In the genomic region with DNA sequence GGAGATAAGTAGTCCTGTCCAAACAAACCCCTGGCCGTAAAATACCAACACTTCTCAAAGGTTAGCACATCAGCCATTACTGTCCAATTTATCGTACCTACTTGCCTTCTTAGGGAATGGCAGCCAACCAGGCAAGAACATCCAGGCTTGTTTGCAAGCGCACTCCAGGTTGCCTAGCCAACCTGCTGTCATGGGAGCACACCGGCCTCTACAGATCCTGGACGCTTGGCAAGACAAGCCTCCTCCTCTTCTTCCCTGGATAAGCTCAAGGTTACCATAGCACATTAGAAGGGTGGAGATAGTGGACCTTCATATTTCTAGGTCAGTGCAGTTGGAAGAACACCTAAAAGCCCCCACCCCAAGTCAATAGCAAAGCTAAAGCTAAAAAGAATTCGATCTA, we compare ENCODE assay signal across 19 mouse cellular contexts. TPM values are rescaled to one million over a fixed set of nuclear protein-coding genes. Genes with fewer than 3 reads are reported as not detected.
DNase-seq lines count a peak whose midpoint lies in the region; ATAC-seq and TF ChIP-seq lines count a peak whose summit lies in the region.
"Had no signal": no experiment of that assay in that cellular context is flagged by ENCODE, and none has a peak within 500 bp of the region (broad histone marks: within the 10 kb centered on the region; RNA-seq: fewer than 3 reads in every experiment).

No protein-coding gene starts in this region.

- H3K4me3 ChIP-seq in hindbrain, postnatal 0 days (ENCODE audit: low read length): no peak overlapping the region
- H3K4me3 ChIP-seq in hindbrain, embryonic 10.5 days: no peak overlapping the region
- no peak overlapping the region for H3K4me3 ChIP-seq in embryonic facial prominence, embryonic 10.5 days
- no peak overlapping the region for H3K4me3 ChIP-seq in forebrain, embryonic 15.5 days
- H3K4me3 ChIP-seq: limb, embryonic 12.5 days; midbrain, embryonic 12.5 days; myocyte had no signal

- WGBS in hindbrain, postnatal 0 days: 70% methylated on average over 6 of the region's 6 CpGs
- WGBS in hindbrain, embryonic 10.5 days: 78% methylated on average over 6 of the region's 6 CpGs
- WGBS in embryonic facial prominence, embryonic 10.5 days: 72% methylated on average over 6 of the region's 6 CpGs
- 57% methylated on average over 6 of the region's 6 CpGs for WGBS in forebrain, embryonic 15.5 days

- intact Hi-C loops in heart, postnatal 14 days (cut with DNase I): no loop called here

- 0 out of 2 replicates have a peak, but pooled peaks cover 3% of the 10 kb centered on the region for H3K4me1 ChIP-seq in hindbrain, postnatal 0 days (ENCODE audit: insufficient read depth, low read length)
- H3K4me1 ChIP-seq in hindbrain, embryonic 10.5 days (replicated peaks): peaks cover 4% of the 10 kb centered on the region; the same call in 1 of the 2 replicates
- H3K4me1 ChIP-seq in embryonic facial prominence, embryonic 10.5 days: peaks cover 24% of the 10 kb centered on the region
- H3K4me1 ChIP-seq in forebrain, embryonic 15.5 days: peaks cover 8% of the 10 kb centered on the region

- no peak for ATAC-seq in hindbrain, postnatal 0 days
- no peak for ATAC-seq in forebrain, embryonic 15.5 days (replicated peaks)
- ATAC-seq: CD4-positive, CD25-positive, alpha-beta regulatory T cell, adult 4 months; inflammation-experienced regulatory T-cells, adult 6 months had no signal

- H3K27ac ChIP-seq in hindbrain, postnatal 0 days: 0 out of 2 replicates have a peak overlapping the region, but pooled peaks have one; percentile 6
- H3K27ac ChIP-seq in hindbrain, embryonic 10.5 days: no peak overlapping the region
- H3K27ac ChIP-seq in embryonic facial prominence, embryonic 10.5 days (replicated peaks): no peak overlapping the region
- H3K27ac ChIP-seq in forebrain, embryonic 15.5 days (replicated peaks): 0 out of 2 replicates have a peak overlapping the region, but pooled peaks have one; percentile 23
- H3K27ac ChIP-seq: kidney, postnatal 0 days; limb, embryonic 12.5 days; liver, embryonic 14.5 days; macrophage; midbrain, embryonic 12.5 days had no signal

- no peaks in the 10 kb centered on the region for H3K36me3 ChIP-seq in hindbrain, postnatal 0 days (ENCODE audit: insufficient read depth, low read length)
- H3K36me3 ChIP-seq in hindbrain, embryonic 10.5 days: no peaks in the 10 kb centered on the region
- H3K36me3 ChIP-seq in embryonic facial prominence, embryonic 10.5 days (replicated peaks): no peaks in the 10 kb centered on the region
- no peaks in the 10 kb centered on the region for H3K36me3 ChIP-seq in forebrain, embryonic 15.5 days
- H3K36me3 ChIP-seq: limb, embryonic 12.5 days; midbrain, embryonic 12.5 days had no signal

- no peak for DNase-seq in hindbrain, postnatal 0 days (ENCODE audit: low spot score)
- DNase-seq in hindbrain, embryonic 10.5 days (ENCODE audit: low spot score): no peak
- peak; percentile 23 for DNase-seq in embryonic facial prominence, embryonic 10.5 days (ENCODE audit: low spot score)
- peak; percentile 37 to 42 for DNase-seq in heart, postnatal 14 days
- no peak for DNase-seq in adrenal gland, adult 8-10 months
- DNase-seq in cerebellum, adult 18-20 months: no peak
- DNase-seq: adrenal gland, adult 2 months; cerebellum, adult 8-10 months; thymus, adult 2 months had no signal

- no peak overlapping the region for H3K4me2 ChIP-seq in hindbrain, postnatal 0 days (ENCODE audit: low read depth, low read length)
- no peak overlapping the region for H3K4me2 ChIP-seq in forebrain, embryonic 15.5 days (replicated peaks)
- H3K4me2 ChIP-seq: limb, embryonic 12.5 days; midbrain, embryonic 12.5 days had no signal

- TF ChIP-seq CTCF in hindbrain, postnatal 0 days (IDR thresholded peaks at IDR 0.05; ENCODE audit: low read depth): no peak

- H3K27me3 ChIP-seq in hindbrain, postnatal 0 days (ENCODE audit: insufficient read depth, low read length): no peaks in the 10 kb centered on the region
- H3K27me3 ChIP-seq in hindbrain, embryonic 10.5 days (ENCODE audit: insufficient read depth, poor library complexity, severe bottlenecking): no peaks in the 10 kb centered on the region
- no peaks in the 10 kb centered on the region for H3K27me3 ChIP-seq in embryonic facial prominence, embryonic 10.5 days (replicated peaks; ENCODE audit: low read depth, poor library complexity, severe bottlenecking)
- no peaks in the 10 kb centered on the region for H3K27me3 ChIP-seq in forebrain, embryonic 15.5 days
- H3K27me3 ChIP-seq: midbrain, embryonic 12.5 days had no signal

- H3K9ac ChIP-seq in hindbrain, postnatal 0 days (replicated peaks; ENCODE audit: low read length): no peak overlapping the region
- H3K9ac ChIP-seq in forebrain, embryonic 15.5 days (replicated peaks): no peak overlapping the region
- H3K9ac ChIP-seq: limb, embryonic 12.5 days; liver, embryonic 14.5 days; midbrain, embryonic 12.5 days had no signal

- H3K9me3 ChIP-seq in hindbrain, postnatal 0 days (ENCODE audit: low read length): no peaks in the 10 kb centered on the region
- H3K9me3 ChIP-seq in hindbrain, embryonic 10.5 days: no peaks in the 10 kb centered on the region
- no peaks in the 10 kb centered on the region for H3K9me3 ChIP-seq in embryonic facial prominence, embryonic 10.5 days
- no peaks in the 10 kb centered on the region for H3K9me3 ChIP-seq in forebrain, embryonic 15.5 days
- H3K9me3 ChIP-seq: limb, embryonic 12.5 days; midbrain, embryonic 12.5 days had no signal

RNA-seq across cellular contexts. Expression of a gene that starts 45.6 kb away (rescaled TPM):
- total RNA-seq in hindbrain, postnatal 0 days (2014; rRNA removed): 0.79 and 1.2 TPM in 2 replicates
- 0.77 and 1.2 TPM in 2 replicates for polyA plus RNA-seq in hindbrain, postnatal 0 days (2015; fragmentation: Nextera tagmentation; extraction: Ambion mirVana)
- polyA plus RNA-seq in hindbrain, embryonic 10.5 days (2016; fragmentation: Nextera tagmentation; extraction: Ambion mirVana): 2.8 and 3.4 TPM in 2 replicates
- polyA plus RNA-seq in embryonic facial prominence, embryonic 10.5 days (2016; fragmentation: Nextera tagmentation; extraction: Ambion mirVana): 4.9 TPM in 2 replicates
- polyA plus RNA-seq in forebrain, embryonic 15.5 days (2015; fragmentation: Nextera tagmentation; extraction: Ambion mirVana): 0.86 and 1.7 TPM in 2 replicates
- total RNA-seq in heart, postnatal 14 days (2021): 10 to 100 TPM; 62.0 to 65.2 TPM
- total RNA-seq in adrenal gland, adult 8-10 months (2022): 10 to 100 TPM; 13.8 to 31.8 (median 20.3) TPM
- total RNA-seq: neutrophil, adult 5-6 weeks had no signal
- polyA plus RNA-seq: inflammation-experienced regulatory T-cells, adult 6 months had no signal

Comparison
In these comparisons a context has a peak if more than half of its experiments do, and no peak if none do; other contexts are left out.
1. H3K27ac ChIP-seq: peak in hindbrain, postnatal 0 days (single experiment) and forebrain, embryonic 15.5 days (single experiment); none in hindbrain, embryonic 10.5 days (single experiment) and embryonic facial prominence, embryonic 10.5 days (single experiment).
2. DNase-seq: peak in embryonic facial prominence, embryonic 10.5 days (single experiment) and heart, postnatal 14 days (2 of 2); none in hindbrain, postnatal 0 days (single experiment), hindbrain, embryonic 10.5 days (single experiment), adrenal gland, adult 8-10 months (single experiment) and cerebellum, adult 18-20 months (0 of 2).